Mouse (Mus musculus): ENCODE data around the gene Arfgap3.
A peak's percentile ranks its signal among the peaks of the same experiment; 100 is the strongest.

Gene Arfgap3

GRCm38 (mm10) chr15:83296050-83296449, 54.0 kb downstream of the Arfgap3 start:
- no peaks in the 10 kb centered on the region for H3K9me3 ChIP-seq (ENCODE audit: low read length)
- no peaks in the 10 kb centered on the region; the same call in 1 of the 2 replicates for H3K27me3 ChIP-seq (ENCODE audit: insufficient read depth, low read length)
- peaks cover 54% of the 10 kb centered on the region for H3K4me1 ChIP-seq (replicated peaks; ENCODE audit: low read depth, low read length)
- no peak for TF ChIP-seq POU5F1 (IDR thresholded peaks at IDR 0.05; ENCODE audit: borderline replicate concordance, low read length)
- TF ChIP-seq CTCF (conservative IDR thresholded peaks at IDR 0.05; ENCODE audit: low read length) = no peak
- TF ChIP-seq NANOG (IDR thresholded peaks at IDR 0.05; ENCODE audit: borderline replicate concordance, low read length) = no peak
- H3K36me3 ChIP-seq (ENCODE audit: insufficient read depth, low read length) = no peaks in the 10 kb centered on the region
- no peak overlapping the region for H3K4me3 ChIP-seq (replicated peaks; ENCODE audit: low read length)

- TF ChIP-seq CTCF (conservative IDR thresholded peaks at IDR 0.05; ENCODE audit: low read length) = no peak
- TF ChIP-seq NANOG (IDR thresholded peaks at IDR 0.05; ENCODE audit: borderline replicate concordance, low read length) = no peak
- no peak for TF ChIP-seq POU5F1 (IDR thresholded peaks at IDR 0.05; ENCODE audit: borderline replicate concordance, low read length)
- no peaks in the 10 kb centered on the region for H3K36me3 ChIP-seq (ENCODE audit: insufficient read depth, low read length)
- H3K4me3 ChIP-seq (replicated peaks; ENCODE audit: low read length) = no peak overlapping the region
- no peaks in the 10 kb centered on the region for H3K9me3 ChIP-seq (ENCODE audit: low read length)
- no peaks in the 10 kb centered on the region; the same call in 1 of the 2 replicates for H3K27me3 ChIP-seq (ENCODE audit: insufficient read depth, low read length)
- H3K4me1 ChIP-seq (replicated peaks; ENCODE audit: low read depth, low read length) = peaks cover 43% of the 10 kb centered on the region
Observed at GRCm38 (mm10) chr15:83294954-83295353, 55.1 kb downstream of the Arfgap3 start.

- Histone ChIP-seq H3K4me1 (replicated peaks; ENCODE audit: low read depth, low read length) (peaks cover 34% of the 10 kb centered on the region), H3K9me3 (ENCODE audit: low read length) (no peaks in the 10 kb centered on the region), H3K4me3 (replicated peaks; ENCODE audit: low read length) (no peak overlapping the region), H3K36me3 (ENCODE audit: insufficient read depth, low read length) (no peaks in the 10 kb centered on the region), H3K27me3 (ENCODE audit: insufficient read depth, low read length) (no peaks in the 10 kb centered on the region; the same call in 1 of the 2 replicates)
- TF ChIP-seq POU5F1 (IDR thresholded peaks at IDR 0.05; ENCODE audit: borderline replicate concordance, low read length) (no peak), CTCF (conservative IDR thresholded peaks at IDR 0.05; ENCODE audit: low read length) (no peak), NANOG (IDR thresholded peaks at IDR 0.05; ENCODE audit: borderline replicate concordance, low read length) (no peak)
Observed at GRCm38 (mm10) chr15:83293706-83294645, 56.1 kb downstream of the Arfgap3 start.

GRCm38 (mm10) chr15:83293144-83293543, 56.9 kb downstream of the Arfgap3 start:
- Histone ChIP-seq H3K9me3 (ENCODE audit: low read length) (no peaks in the 10 kb centered on the region), H3K27me3 (ENCODE audit: insufficient read depth, low read length) (no peaks in the 10 kb centered on the region; the same call in 1 of the 2 replicates), H3K4me1 (replicated peaks; ENCODE audit: low read depth, low read length) (peaks cover 34% of the 10 kb centered on the region), H3K36me3 (ENCODE audit: insufficient read depth, low read length) (no peaks in the 10 kb centered on the region), H3K4me3 (replicated peaks; ENCODE audit: low read length) (no peak overlapping the region)
- no peak for TF ChIP-seq CTCF (conservative IDR thresholded peaks at IDR 0.05; ENCODE audit: low read length)
- TF ChIP-seq NANOG (IDR thresholded peaks at IDR 0.05; ENCODE audit: borderline replicate concordance, low read length) = no peak
- TF ChIP-seq POU5F1 (IDR thresholded peaks at IDR 0.05; ENCODE audit: borderline replicate concordance, low read length) = no peak

- H3K27me3 ChIP-seq (ENCODE audit: insufficient read depth, low read length) = no peaks in the 10 kb centered on the region; the same call in 1 of the 2 replicates
- TF ChIP-seq POU5F1 (IDR thresholded peaks at IDR 0.05; ENCODE audit: borderline replicate concordance, low read length) = no peak
- TF ChIP-seq CTCF (conservative IDR thresholded peaks at IDR 0.05; ENCODE audit: low read length) = no peak
- TF ChIP-seq NANOG (IDR thresholded peaks at IDR 0.05; ENCODE audit: borderline replicate concordance, low read length) = no peak
- no peaks in the 10 kb centered on the region for H3K9me3 ChIP-seq (ENCODE audit: low read length)
- H3K36me3 ChIP-seq (ENCODE audit: insufficient read depth, low read length) = no peaks in the 10 kb centered on the region
- H3K4me1 ChIP-seq (replicated peaks; ENCODE audit: low read depth, low read length) = peaks cover 30% of the 10 kb centered on the region
- H3K4me3 ChIP-seq (replicated peaks; ENCODE audit: low read length) = no peak overlapping the region
Observed at GRCm38 (mm10) chr15:83292261-83293056, 57.6 kb downstream of the Arfgap3 start.

GRCm38 (mm10) chr15:83290899-83291298, 59.1 kb downstream of the Arfgap3 start:
- peaks cover 18% of the 10 kb centered on the region for H3K4me1 ChIP-seq (replicated peaks; ENCODE audit: low read depth, low read length)
- no peaks in the 10 kb centered on the region; the same call in 1 of the 2 replicates for H3K27me3 ChIP-seq (ENCODE audit: insufficient read depth, low read length)
- H3K9me3 ChIP-seq (ENCODE audit: low read length) = no peaks in the 10 kb centered on the region
- H3K4me3 ChIP-seq (replicated peaks; ENCODE audit: low read length) = no peak overlapping the region
- TF ChIP-seq CTCF (conservative IDR thresholded peaks at IDR 0.05; ENCODE audit: low read length) = no peak
- TF ChIP-seq NANOG (IDR thresholded peaks at IDR 0.05; ENCODE audit: borderline replicate concordance, low read length) = no peak
- no peak for TF ChIP-seq POU5F1 (IDR thresholded peaks at IDR 0.05; ENCODE audit: borderline replicate concordance, low read length)
- no peaks in the 10 kb centered on the region for H3K36me3 ChIP-seq (ENCODE audit: insufficient read depth, low read length)

GRCm38 (mm10) chr15:83284828-83285227, 65.2 kb downstream of the Arfgap3 start:
- no peaks in the 10 kb centered on the region for H3K36me3 ChIP-seq (ENCODE audit: insufficient read depth, low read length)
- H3K4me1 ChIP-seq (replicated peaks; ENCODE audit: low read depth, low read length) = peaks cover 51% of the 10 kb centered on the region
- H3K27me3 ChIP-seq (ENCODE audit: insufficient read depth, low read length) = no peaks in the 10 kb centered on the region
- no peaks in the 10 kb centered on the region for H3K9me3 ChIP-seq (ENCODE audit: low read length)
- TF ChIP-seq NANOG (IDR thresholded peaks at IDR 0.05; ENCODE audit: borderline replicate concordance, low read length) = no peak
- TF ChIP-seq CTCF (conservative IDR thresholded peaks at IDR 0.05; ENCODE audit: low read length) = no peak
- TF ChIP-seq POU5F1 (IDR thresholded peaks at IDR 0.05; ENCODE audit: borderline replicate concordance, low read length) = no peak
- H3K4me3 ChIP-seq (replicated peaks; ENCODE audit: low read length) = peak overlapping the region; percentile 32; the same call in 1 of the 2 replicates

GRCm38 (mm10) chr15:83282397-83282796, 67.7 kb downstream of the Arfgap3 start:
- no peaks in the 10 kb centered on the region for H3K9me3 ChIP-seq (ENCODE audit: low read length)

More at GRCm38 (mm10) chr15:83282397-83282796, 67.7 kb downstream of the Arfgap3 start:
- H3K4me3 ChIP-seq (replicated peaks; ENCODE audit: low read length) = no peak overlapping the region
- TF ChIP-seq NANOG (IDR thresholded peaks at IDR 0.05; ENCODE audit: borderline replicate concordance, low read length) (no peak), CTCF (conservative IDR thresholded peaks at IDR 0.05; ENCODE audit: low read length) (no peak), POU5F1 (IDR thresholded peaks at IDR 0.05; ENCODE audit: borderline replicate concordance, low read length) (no peak)
- no peaks in the 10 kb centered on the region for H3K36me3 ChIP-seq (ENCODE audit: insufficient read depth, low read length)
- no peaks in the 10 kb centered on the region for H3K27me3 ChIP-seq (ENCODE audit: insufficient read depth, low read length)
- peaks cover 72% of the 10 kb centered on the region for H3K4me1 ChIP-seq (replicated peaks; ENCODE audit: low read depth, low read length)

All from E14TG2a.4 (cell line).